Mouse (Mus musculus): ENCODE results near the gene Khdc1b.

Gene Khdc1b

GRCm38 (mm10) chr1:21383256-21383655 lies at the start of gene Khdc1b:
TSS of gene Khdc1b (plus strand) at chr1:21383556.
- WGBS, result 86% methylated on average over 1 of the region's 1 CpGs

GRCm38 (mm10) chr1:21340745-21341144 lies 42.6 kb upstream of the Khdc1b start:
- 91% methylated on average over 1 of the region's 1 CpGs for WGBS

DNA sequence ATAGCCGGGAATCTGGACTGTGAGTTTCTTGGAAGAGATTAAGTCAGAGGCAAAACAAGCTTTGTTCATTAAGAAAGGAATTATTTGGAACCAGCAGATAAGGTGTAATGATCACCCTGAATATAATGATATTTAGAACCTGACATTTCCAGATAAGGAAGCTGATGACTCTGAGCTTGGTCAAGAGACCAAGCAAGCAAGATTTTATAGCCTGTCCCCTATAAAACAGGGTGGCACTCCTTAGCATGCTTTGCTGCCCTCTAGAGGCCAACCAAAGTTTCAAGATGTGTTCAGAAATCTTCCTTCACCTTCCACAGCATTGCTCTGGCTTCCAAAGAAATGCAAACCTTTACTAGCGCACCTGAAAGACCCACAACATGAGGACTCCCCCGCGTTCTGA lies 39.1 kb upstream of the Khdc1b start:
- 60% methylated on average over 4 of the region's 4 CpGs for WGBS

- WGBS, result 85% methylated on average over 7 of the region's 7 CpGs
These were observed 38.6 kb upstream of the Khdc1b start for GRCm38 (mm10) chr1:21344752-21345151.

DNA sequence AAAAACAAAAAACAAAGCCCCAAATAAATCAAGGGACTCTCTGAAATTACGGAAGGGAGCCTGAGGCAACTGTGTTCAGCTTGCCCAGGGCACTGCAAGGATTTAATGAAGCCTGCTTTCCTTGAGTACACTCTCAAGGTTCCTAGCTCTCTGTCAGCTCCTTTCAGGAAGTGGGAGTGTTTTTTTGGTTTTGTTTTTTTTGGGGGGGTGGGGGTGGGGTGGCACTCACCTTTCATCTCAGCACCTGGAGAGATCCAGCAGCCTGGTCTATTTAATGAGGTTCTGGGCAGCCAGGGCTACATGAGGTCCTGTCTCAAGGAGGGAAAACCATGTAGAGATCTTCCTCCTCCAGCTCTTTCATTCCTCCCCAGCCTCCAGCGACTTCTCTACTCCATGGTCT lies 34.0 kb upstream of the Khdc1b start, which contains the start of gene Khdc1a:
TSS of gene Khdc1a (plus strand) at position 301 of the 400 bp plus-strand sequence.
- WGBS, result 82% methylated on average over 2 of the region's 2 CpGs

DNA sequence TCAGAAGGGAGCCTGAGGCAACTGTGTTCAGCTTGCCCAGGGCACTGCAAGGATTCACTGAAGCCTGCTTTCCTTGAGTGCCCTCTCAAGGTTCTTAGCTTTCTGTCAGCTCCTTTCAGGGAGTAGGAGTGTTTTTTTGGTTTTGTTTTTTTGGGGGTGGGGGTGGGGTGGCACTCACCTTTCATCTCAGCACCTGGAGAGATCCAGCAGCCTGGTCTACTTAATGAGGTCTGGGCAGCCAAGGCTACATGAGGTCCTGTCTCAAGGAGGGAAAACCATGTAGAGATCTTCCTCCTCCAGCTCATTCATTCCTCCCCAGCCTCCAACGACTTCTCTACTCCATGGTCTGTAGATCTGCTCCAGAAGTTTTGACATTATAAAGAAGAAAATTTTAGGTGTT lies 15.3 kb upstream of the Khdc1b start, which contains the start of gene Khdc1c:
TSS of gene Khdc1c (plus strand) at position 301 of the 400 bp plus-strand sequence.
- 79% methylated on average over 1 of the region's 1 CpGs for WGBS

DNA sequence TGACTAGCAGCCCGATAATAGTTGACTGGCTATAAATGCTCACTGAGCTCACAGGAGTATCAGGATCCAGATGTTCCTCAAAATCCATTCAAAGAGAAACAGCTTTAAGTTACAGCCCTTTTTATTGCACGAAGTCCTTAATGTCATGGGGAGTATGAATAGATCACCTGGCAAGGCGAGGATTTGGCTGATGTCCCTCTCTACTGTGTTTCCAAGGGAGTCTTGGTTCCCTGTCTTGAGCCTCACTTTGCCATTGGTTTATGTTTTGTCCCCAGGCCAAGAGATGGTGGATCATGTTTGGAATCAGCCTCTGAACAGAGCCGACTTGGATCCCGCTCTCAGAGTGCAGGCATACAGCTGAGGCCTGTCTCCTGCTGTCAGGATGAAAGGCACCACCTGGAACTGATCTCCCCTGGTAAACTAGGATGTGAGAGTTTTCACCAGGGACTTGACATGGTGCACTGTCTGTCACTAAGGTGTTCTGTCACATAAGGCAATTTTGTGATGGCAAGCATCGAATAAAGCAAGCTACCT lies 7.8 kb downstream of the Khdc1b start:
- 78% methylated on average over 6 of the region's 6 CpGs for WGBS

GRCm38 (mm10) chr1:21402804-21403203 lies 19.4 kb downstream of the Khdc1b start:
- 68% methylated on average over 8 of the region's 8 CpGs for WGBS

DNA sequence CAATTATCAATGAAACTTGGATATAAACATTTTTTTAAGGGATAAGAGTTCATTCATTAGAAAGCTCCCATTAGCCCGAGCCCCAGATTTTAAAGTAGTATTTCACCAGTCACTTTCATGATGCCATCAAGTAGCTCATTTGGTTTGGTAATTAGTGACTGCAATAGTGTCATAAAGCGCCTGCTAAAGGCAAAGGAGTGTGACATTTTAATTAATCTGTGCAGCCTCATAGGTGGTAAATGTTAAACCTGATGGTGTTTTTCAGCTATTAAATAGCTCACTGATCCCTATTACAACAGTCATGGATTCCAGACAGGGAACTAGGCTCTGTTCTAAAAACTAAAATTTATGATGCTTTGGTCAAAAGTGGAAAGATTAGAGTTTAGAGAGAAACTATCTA lies 23.9 kb downstream of the Khdc1b start:
- 73% methylated on average over 2 of the region's 2 CpGs for WGBS

DNA sequence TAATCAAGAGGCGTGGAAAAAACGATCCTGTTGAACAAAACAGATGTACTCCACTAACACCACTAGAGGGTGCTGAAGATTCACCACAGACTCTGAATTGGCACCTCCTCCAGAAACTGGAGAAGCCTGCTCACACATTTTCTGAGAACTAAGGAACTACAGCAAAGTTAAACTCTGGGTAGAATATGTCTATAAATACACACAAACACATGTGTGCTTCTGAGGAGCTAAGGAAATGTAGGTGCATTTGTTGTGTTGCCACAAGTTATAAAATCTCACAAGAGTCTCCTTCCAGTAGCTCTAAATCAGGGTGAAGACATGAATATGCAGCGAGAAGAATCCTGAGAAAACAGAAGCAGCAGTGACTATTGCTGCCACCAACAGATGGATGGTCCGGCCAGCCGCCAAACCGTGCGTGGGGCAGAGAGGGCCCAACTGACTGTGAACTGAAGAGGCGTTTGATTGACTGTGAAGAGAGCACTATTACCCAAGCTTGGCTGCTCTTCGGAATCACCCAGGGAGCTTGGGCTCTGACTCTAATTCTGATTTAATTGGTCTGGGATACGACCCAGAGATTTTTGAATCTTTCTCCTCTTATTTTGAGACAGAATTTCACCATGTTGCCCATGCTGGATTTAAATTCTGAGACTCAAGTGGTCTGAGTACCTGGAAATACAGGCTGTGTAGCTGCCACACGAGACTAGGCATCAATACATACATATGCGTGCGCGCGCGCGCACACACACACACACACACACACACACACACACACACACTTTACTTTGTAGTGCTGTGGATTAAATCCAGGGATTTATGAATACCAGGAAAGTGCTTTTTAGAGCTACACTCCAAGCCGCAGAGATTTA lies 28.2 kb downstream of the Khdc1b start:
- WGBS, result 24% methylated on average over 18 of the region's 18 CpGs

DNA sequence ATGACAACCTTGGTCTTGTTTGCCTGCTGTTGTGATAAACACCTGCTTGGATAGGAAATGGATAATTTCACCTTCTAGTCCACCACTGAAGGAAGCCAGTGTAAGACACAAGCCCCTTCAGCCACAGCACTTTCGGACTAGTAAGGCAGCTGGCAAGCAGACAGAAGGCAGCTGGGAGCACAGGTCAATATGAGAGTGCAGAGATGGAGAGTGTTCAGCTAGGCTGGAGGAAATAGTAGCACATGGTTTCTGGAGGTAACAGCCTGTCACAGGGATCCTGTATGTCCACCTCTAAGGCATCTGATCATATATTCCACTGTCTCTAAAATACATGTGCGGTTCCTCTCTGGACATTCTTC lies 28.8 kb downstream of the Khdc1b start:
- 68% methylated on average over 2 of the region's 2 CpGs for WGBS

- 96% methylated on average over 2 of the region's 2 CpGs for WGBS
These were observed 42.3 kb downstream of the Khdc1b start for GRCm38 (mm10) chr1:21425654-21426053.

GRCm38 (mm10) chr1:21428079-21428478 lies 44.7 kb downstream of the Khdc1b start:
- 77% methylated on average over 4 of the region's 4 CpGs for WGBS

DNA sequence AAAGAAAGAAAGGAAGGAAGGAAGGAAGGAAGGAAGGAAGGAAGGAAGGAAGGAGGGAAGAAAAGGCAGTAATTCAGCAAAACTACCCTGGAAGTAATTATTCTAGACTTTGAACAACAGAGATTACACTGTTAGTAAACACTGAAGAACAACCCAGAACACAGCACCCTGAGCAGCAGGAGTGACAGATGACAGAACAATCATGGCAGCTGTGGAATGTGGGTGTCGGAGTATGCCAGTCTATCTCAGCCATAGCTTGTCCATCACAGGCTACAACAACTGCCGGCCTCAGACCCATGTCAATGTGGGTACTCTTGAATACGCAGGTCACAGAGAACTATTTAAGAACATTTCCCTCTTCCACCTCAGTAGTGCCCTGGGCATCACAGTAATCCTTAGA lies 48.3 kb downstream of the Khdc1b start:
- WGBS, result 89% methylated on average over 3 of the region's 3 CpGs

DNA sequence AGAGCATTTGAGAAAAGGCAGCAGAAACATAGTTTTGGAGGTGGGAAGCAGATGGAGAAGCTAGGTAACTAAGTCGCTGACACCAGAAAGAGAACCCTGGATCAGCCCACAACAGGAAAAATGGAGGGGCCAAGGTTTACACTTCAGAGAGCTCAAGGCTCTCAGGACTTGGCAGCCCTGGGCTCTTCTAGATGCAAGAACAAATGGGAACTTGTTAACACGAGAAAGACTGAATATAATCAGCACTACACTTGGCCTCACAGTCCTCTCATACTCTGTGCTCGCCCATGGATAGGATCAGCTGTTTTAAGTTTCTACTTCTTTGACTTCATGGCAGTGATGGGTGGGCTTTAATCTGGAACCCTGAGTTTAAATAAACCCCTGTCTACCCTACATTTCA lies 51.5 kb downstream of the Khdc1b start:
- 33% methylated on average over 3 of the region's 3 CpGs for WGBS
